Mouse (Mus musculus): ENCODE measurements around the gene Nmnat2.
"Not testable (repeated sequence)": the region's sequence is repeated elsewhere in the genome, so short reads cannot be mapped to it uniquely, and the experiment has no call there.

Nmnat2 gene

DNA sequence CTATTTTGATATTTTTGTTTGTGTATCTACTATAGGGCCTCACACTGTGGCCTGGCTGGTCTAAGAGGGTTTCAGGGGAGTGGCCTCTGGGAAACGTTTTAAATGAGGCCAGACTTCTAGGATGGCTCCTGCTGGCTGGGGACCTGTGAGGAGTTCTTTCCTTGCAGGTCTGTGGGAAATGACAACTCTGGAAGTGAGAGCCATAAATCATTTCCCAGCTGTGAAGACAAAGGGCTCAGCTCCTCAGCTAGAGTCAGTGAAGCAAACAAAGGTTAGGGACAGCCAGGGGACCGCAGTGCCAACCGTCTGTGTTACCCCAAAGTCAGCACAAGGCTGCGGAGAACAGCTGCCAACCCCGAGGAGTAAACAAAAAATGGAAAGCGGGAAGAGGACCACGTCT is 107.8 kb downstream of the Nmnat2 start:
- DNase-seq = peak; percentile 52

DNA sequence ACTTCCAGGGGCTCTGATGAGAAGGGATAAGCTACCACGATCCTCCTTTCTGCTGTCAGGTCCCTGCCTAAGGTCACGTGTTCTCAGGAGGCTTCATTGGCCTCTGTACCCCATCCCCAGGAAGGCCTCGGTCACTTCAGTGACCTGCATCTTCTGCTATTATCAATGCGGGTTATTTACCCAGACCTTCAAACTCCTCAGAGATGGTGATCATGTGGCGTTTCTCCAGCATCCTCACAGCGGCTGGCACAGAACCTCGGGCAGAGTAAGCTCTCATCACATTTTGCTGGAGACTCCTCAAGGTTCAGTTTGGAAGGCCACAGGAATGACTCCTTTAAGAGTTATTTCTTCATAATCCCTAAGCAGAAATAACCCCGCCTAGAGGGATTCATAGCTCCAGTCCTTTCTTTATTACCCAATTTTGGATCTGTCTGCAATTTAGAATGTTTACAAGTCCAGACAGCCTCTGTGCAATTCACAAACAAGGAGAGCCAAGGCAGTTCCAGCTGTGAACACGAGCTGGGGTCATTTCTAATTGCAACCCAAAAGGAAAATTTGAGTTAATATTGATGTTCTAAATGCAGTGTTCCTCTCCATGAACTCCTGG is 110.1 kb downstream of the Nmnat2 start:
- no peak for DNase-seq

DNA sequence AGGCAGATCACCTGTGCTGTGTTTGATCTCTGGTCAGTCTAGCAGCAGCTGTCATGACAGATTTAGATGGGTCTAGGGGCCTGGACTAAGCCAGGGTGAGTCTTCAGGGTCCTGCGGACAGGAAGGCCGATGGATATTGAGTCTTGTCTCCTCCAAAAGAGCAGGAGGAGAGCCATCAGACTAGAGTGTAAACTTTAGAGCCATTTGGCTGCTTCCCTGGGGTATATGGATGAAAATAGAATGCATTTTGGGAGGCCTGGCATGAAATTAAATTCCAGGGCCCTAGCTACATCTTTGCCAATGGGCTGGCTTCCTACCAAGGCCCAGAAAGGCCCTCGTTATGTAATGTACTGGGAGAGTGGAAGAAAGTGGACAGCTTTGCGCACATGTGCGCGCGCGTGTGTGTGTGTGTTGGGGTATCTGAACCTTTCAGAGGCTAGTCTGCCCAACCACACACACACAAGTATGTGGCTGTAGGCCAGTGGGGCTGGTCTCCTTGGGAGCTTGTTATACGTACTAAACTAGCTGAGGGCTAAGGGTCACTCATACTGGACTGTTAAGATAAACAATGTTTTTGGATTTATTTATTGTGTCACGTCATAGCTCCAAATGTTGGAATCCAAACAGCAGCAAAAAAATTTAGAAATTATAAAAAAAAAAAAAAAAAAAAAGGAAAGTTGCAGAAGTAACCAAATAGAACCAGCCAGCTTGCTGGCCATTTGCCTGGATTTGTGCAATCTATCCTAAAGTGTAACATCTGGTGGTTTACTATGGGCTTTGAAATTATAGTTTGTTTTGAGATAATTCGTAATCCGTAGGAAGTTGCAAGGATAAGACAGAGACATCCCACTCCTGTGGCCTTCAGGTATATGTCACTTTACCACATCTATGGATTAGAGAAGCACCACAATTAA is 110.9 kb downstream of the Nmnat2 start:
- no peak for DNase-seq

- DNase-seq = no peak
Measured at GRCm38 (mm10) chr1:153066387-153066781, 111.6 kb downstream of the Nmnat2 start.

GRCm38 (mm10) chr1:153071563-153071962 is 116.8 kb downstream of the Nmnat2 start:
- peak; percentile 62 for DNase-seq

GRCm38 (mm10) chr1:153071995-153072394 is 117.2 kb downstream of the Nmnat2 start:
- DNase-seq = no peak

GRCm38 (mm10) chr1:153072711-153073110 is 117.9 kb downstream of the Nmnat2 start:
- DNase-seq = no peak

- DNase-seq = no peak
Measured at GRCm38 (mm10) chr1:153073441-153073840, 118.6 kb downstream of the Nmnat2 start.

DNA sequence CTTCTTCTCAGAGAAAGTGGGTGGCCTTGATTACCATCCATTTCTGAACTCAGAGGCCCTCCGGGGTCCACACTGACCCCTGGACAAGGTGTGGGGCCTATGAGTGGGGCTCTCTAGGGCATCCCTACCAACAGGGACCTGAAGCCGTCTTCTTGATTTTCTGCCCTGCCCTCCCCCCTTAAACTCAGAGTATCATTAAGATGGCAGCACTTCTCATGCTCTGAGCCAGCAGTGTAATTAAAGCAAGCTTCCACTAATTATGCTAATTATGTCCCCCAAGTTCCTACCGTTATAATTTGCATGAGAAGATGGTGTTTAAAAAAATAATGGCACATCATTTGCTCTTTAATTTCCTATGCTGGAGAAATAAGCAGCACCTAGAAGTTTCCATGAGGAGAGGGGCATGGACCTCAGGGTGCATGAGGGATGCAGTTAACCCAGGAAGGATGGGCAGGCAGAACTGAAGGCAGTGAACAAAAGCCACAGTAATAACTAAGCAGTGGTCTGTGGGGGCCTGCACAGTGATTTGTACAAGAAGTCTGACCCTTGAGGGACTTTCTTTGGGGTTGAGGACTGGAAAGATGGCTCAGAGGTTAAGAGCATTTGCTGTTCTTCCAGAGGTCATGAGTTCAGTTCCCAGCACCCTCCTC is 120.4 kb downstream of the Nmnat2 start:
- no peak for DNase-seq

GRCm38 (mm10) chr1:153075955-153076354 is 121.2 kb downstream of the Nmnat2 start:
- no peak for DNase-seq

- DNase-seq = not testable (repeated sequence)
Measured at GRCm38 (mm10) chr1:153083233-153083632, 128.4 kb downstream of the Nmnat2 start.

DNA sequence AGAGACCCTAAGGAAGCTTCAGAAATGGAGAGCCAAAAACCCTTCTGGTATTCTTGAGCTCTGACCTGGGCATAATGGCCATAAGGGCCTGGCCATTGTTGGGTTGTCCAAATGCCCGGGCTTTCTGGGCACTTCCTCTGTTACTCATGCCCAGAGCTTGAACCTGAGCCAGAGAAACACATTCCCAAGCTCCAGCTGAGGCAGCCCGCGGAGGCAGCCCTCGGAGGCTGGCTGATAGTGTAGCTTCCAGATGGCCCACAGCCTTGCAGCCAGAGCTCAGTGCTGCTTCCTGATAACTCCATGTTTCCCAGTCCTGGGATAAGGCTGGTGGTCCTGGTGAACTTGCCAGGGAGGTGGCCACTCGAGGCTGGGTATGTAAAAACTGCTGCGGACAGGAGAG is 129.4 kb downstream of the Nmnat2 start:
- DNase-seq = no peak

- no peak for DNase-seq
Measured at GRCm38 (mm10) chr1:153085198-153085597, 130.4 kb downstream of the Nmnat2 start.

DNA sequence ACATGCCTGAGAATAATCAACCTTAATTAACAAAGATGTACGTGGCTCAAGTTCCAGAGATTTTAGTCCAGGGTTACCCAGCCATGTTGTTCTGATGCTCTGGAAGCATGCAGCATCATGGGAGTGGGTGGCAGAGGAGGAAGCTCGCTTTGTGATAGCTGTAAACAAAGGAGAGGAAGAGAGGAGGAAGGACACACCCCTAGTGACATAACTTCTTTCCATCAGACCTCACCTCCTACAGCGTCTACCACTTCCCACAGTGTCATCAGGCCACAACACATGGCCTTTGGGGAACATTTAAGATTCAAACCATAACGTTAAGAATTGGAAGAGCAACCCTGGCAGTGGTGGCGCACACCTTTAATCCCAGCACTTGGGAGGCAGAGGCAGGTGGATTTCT is 133.0 kb downstream of the Nmnat2 start:
- DNase-seq = no peak

DNA sequence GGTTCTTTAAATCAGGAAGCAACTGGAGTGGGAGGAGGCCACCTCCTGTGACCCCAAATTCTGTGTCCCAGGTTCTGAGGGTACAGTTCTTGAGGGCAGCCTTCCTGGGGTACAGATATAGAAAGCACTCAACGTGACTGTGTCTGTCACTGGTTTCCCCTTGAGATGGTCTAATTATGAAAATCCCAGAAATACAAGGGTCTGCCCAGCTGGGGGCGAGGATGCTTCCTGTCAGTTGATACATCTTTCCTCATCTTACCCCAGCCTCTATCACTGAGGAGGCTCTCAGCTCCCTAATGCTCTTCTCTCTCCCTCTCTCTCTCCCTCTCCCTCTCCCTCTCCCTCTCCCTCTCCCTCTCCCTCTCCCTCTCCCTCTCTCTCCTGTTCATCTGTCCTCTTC is 135.3 kb downstream of the Nmnat2 start:
- DNase-seq = no peak

DNA sequence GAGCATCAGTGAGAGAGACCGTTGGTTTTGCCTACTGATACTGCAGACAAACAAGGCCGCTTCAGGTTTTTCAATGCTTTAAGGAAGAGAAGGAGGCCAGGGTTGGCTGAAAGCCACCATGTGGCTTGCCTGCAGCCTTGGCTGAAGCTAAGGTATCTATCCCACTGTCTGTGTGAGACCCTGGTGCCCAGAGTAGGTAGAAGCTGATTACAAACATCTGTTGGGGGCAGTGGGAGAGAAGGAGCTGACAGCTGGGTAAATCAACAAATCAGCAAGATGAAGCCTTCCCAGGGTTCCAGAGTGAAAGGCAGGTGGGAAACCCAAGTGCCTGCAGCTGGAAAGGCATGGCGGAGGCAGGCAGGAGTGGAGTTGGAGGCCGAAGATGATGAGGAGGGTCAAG is 136.0 kb downstream of the Nmnat2 start:
- peak; percentile 43 for DNase-seq

- DNase-seq = no peak
Measured at GRCm38 (mm10) chr1:153091438-153092236, 136.8 kb downstream of the Nmnat2 start.

- peak; percentile 81 for DNase-seq
Measured at GRCm38 (mm10) chr1:153092237-153092975, 137.6 kb downstream of the Nmnat2 start.

- DNase-seq = no peak
Measured at GRCm38 (mm10) chr1:153093172-153093571, 138.4 kb downstream of the Nmnat2 start.

DNA sequence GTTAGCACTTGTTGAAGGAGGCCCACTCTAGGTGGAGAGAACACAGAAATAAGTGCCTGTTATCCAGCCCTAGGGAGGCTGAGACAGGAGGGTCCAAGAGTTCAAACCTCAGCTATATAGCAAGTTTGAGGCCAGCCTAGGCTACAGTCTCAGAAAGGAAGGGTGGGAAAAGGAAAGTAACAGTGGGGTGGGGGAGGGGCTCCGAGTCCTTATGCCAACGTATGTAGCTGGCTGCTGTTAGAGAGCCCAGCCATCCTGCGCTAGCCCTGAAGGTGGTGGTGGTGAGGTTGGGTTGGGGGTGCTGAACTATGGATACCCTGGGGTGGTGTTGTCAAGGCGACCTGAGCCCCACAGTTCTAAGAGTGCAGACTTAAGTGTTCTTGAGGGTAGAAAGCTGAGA is 138.8 kb downstream of the Nmnat2 start:
- no peak for DNase-seq

DNA sequence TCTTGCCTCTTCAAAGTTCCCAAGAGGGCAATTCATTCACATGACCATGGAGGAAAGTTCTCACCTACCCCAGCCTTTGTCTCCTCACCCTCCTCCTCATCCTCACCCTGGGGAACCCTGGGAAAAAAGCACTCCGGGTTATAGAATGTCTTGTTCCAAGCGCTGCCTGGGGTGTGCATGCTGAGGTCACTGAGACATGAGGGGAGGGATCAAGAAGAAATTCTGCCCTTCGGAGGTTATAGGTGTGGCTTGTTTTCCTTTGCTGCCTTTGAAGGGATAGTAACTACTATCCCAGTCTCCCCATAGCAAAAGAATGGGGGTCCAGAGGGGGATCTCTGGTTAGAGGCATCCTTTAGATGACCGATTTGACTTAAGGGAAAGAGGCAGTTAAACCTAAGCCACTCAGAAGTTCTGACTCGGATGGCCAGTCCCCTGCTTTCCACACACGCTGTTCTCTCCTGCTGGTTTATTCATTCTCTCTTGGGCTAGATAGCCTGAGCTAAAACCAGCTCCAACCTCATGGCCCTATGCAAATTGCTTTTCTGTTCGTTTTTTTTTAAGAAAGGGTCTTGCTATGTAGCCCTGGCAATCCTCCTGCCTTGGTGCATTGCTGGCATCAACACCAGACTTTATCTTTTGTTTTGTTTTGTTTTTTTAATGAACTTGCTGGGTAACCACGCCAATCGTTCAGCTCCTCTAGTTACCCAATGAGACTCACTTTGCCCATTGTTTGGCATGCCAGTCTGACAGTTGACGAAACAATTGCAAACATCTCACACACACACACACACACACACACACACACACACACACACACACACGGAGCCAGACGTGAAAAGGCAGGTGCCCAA is 139.7 kb downstream of the Nmnat2 start:
- no peak for DNase-seq
